8 mouse cellular contexts compared by ENCODE assay signal in the genomic region with DNA sequence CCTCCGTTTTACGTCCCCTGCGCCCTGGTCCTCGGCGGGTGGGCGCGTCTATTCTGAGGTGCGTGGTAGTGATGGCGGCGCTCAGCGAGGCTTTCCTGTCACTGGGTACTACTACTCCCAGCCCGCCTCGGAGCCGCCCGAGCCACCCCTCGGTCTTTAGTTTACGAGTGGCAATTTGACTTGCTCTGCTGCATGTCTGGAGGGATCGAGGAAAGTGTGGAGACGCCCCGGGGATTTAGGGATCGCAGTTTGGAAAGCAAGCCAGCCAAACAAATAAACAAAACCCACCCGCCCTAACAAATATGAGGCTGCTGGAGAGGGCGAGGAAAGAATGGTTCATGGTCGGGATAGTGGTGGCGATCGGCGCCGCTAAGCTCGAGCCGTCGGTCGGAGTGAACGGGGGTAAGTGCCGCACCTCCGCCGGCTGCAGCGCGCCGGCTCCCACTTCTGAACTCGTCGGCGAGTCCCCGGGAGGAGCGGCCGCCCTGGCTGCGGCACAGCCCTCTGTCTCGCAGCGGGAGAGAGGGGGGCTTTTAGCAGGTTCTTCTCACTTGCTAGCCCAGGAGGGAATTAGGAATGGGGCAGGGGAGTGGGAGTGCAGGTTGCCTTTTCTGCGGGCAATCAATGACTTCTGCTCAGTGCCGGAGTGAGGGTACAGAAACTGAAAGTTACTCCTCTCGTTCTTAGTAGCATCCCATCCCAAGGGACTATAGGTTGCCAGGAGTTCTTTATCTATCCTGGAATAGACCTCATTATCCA. TPM values are rescaled to one million over a fixed set of nuclear protein-coding genes. Genes with fewer than 3 reads are reported as not detected.
DNase-seq lines count a peak whose midpoint lies in the region; ATAC-seq lines count a peak whose summit lies in the region.

A gene (plus strand): TSS at position 74 of the 759 bp plus-strand sequence.

- H3K4me3 ChIP-seq in hindbrain, embryonic 15.5 days: peak within 1 kb of the TSS; percentile 84
- peak within 1 kb of the TSS; percentile 93 for H3K4me3 ChIP-seq in macrophage (ENCODE audit: inconsistent target)

- peak within 1 kb of the TSS; percentile 99 for H3K27ac ChIP-seq in hindbrain, embryonic 15.5 days (replicated peaks)
- peak within 1 kb of the TSS; percentile 75 for H3K27ac ChIP-seq in macrophage

- no peaks in the 10 kb centered on the region for H3K27me3 ChIP-seq in hindbrain, embryonic 15.5 days

- H3K4me2 ChIP-seq in hindbrain, embryonic 15.5 days: peak within 1 kb of the TSS; percentile 85

- H3K79me2 ChIP-seq in macrophage (ENCODE audit: inconsistent target): peaks cover 68% of the 10 kb centered on the region

- peaks cover 11% of the 10 kb centered on the region for H3K36me3 ChIP-seq in hindbrain, embryonic 15.5 days
- H3K36me3 ChIP-seq in macrophage (ENCODE audit: inconsistent target): no peaks in the 10 kb centered on the region

- peaks cover 22% of the 10 kb centered on the region for H3K4me1 ChIP-seq in hindbrain, embryonic 15.5 days (replicated peaks)

- ATAC-seq in hindbrain, embryonic 15.5 days (ENCODE audit: low FRiP score, low read depth): peak; percentile 97

- H3K9me3 ChIP-seq in hindbrain, embryonic 15.5 days: no peaks in the 10 kb centered on the region

- DNase-seq in T-cell, adult 2 months (ENCODE audit: low spot score): peak; percentile 81
- DNase-seq in cerebellum, postnatal 36 days: peak; percentile 88 to 89
- DNase-seq in frontal cortex, postnatal 36 days (ENCODE audit: low spot score in 2 of 2): peak; percentile 91
- peak; percentile 90 to 93 for DNase-seq in left cerebral cortex, adult 18-20 months (ENCODE audit: low spot score in 2 of 2)
- DNase-seq in retina, postnatal 7 days (ENCODE audit: low read depth, low spot score): peak; percentile 69
- DNase-seq in urinary bladder, adult 18-20 months (ENCODE audit: low spot score in 2 of 2): peak; percentile 72 to 74

- peak within 1 kb of the TSS; percentile 92 for H3K9ac ChIP-seq in hindbrain, embryonic 15.5 days

- WGBS in hindbrain, embryonic 15.5 days: under 1% methylated on average over 51 of the region's 51 CpGs
- WGBS in macrophage (ENCODE audit: missing documents): under 1% methylated on average over 50 of the region's 51 CpGs

RNA-seq across cellular contexts. Expression of the gene that starts here (rescaled TPM):
- 11.3 and 11.9 TPM in 2 replicates for polyA plus RNA-seq in hindbrain, embryonic 15.5 days (2015; fragmentation: Nextera tagmentation; extraction: Ambion mirVana)
- 10 to 100 TPM in 1 of 2 experiments, 1 to 10 TPM in 1; 6.2 to 10.5 TPM for total RNA-seq in left cerebral cortex, adult 18-20 months (2021)
- total RNA-seq in macrophage (2018; cell fraction: chromatin; rRNA removed): 10 to 100 TPM in 25 of 26 experiments, 1 to 10 TPM in 1; 9.7 to 55.0 (median 45.9) TPM
- 10 to 100 TPM; 13.3 to 28.4 (median 21.2) TPM for total RNA-seq in macrophage (2018; cell fraction: cytosol; rRNA removed)
- 10 to 100 TPM; 12.2 to 59.8 (median 36.2) TPM for total RNA-seq in macrophage (2018; cell fraction: nucleus; rRNA removed)
- 13.1 to 24.9 TPM (median 13.4 TPM) in 3 replicates for polyA plus RNA-seq in macrophage (2018)

Comparison
In these comparisons a context has a peak if more than half of its experiments do, and no peak if none do; other contexts are left out.
1. Peak in every context shown above with its lines: DNase-seq, ATAC-seq, H3K4me3 ChIP-seq and H3K27ac ChIP-seq.